Mouse (Mus musculus) spleen, postnatal 14 days (tissue): ENCODE measurements at regions not wholly inside any gene's neighbourhood (a gene's known extent, or its start where the extent isn't known, plus 50 kb on each side); places are given as distances from the start of the nearest gene placed in this dataset.
A peak's percentile ranks its signal among the peaks of the same experiment; 100 is the strongest.

Experiments used
- DNase-seq, 2 experiments: peaks; one replicate each; pipeline ENCODE4 v3.0.0; 2021 to 2022; ENCODE audit warnings: low spot score in 2 of 2

GRCm38 (mm10) chr11:64655162-64655561 is 218.7 kb upstream of the F930015N05Rik start:
- DNase-seq, result no peak

- no peak for DNase-seq
These were observed 226.7 kb upstream of the F930015N05Rik start for GRCm38 (mm10) chr11:64663166-64663565.

- no peak for DNase-seq
These were observed 230.6 kb upstream of the F930015N05Rik start for GRCm38 (mm10) chr11:64667010-64667409.

GRCm38 (mm10) chr11:64667521-64667920 is 231.1 kb upstream of the F930015N05Rik start:
- DNase-seq, result no peak

- no peak for DNase-seq
These were observed 235.4 kb upstream of the F930015N05Rik start for GRCm38 (mm10) chr11:64671898-64672297.

GRCm38 (mm10) chr11:64673546-64673945 is 237.1 kb upstream of the F930015N05Rik start:
- DNase-seq, result no peak

- no peak for DNase-seq
These were observed 267.3 kb upstream of the F930015N05Rik start for GRCm38 (mm10) chr11:64703776-64704175.

- DNase-seq, result no peak
These were observed 267.0 kb upstream of the Elac2 start for GRCm38 (mm10) chr11:64711801-64712200.

GRCm38 (mm10) chr11:64715182-64715581 is 263.7 kb upstream of the Elac2 start:
- no peak for DNase-seq

- DNase-seq, result peak; percentile 35 to 55
These were observed 260.3 kb upstream of the Elac2 start for GRCm38 (mm10) chr11:64718316-64719085.

- no peak for DNase-seq
These were observed 252.6 kb upstream of the Elac2 start for GRCm38 (mm10) chr11:64726249-64726648.

GRCm38 (mm10) chr11:64727841-64728421 is 250.9 kb upstream of the Elac2 start:
- DNase-seq, result no peak

- no peak for DNase-seq
These were observed 239.9 kb upstream of the Elac2 start for GRCm38 (mm10) chr11:64738948-64739347.

- no peak for DNase-seq
These were observed 235.1 kb upstream of the Elac2 start for GRCm38 (mm10) chr11:64743753-64744152.

- no peak for DNase-seq
These were observed 232.7 kb upstream of the Elac2 start for GRCm38 (mm10) chr11:64746146-64746545.

- no peak for DNase-seq
These were observed 228.9 kb upstream of the Elac2 start for GRCm38 (mm10) chr11:64749976-64750375.

GRCm38 (mm10) chr11:64752299-64752698 is 226.5 kb upstream of the Elac2 start:
- DNase-seq, result no peak

GRCm38 (mm10) chr11:64752816-64753215 is 226.0 kb upstream of the Elac2 start:
- DNase-seq, result no peak

GRCm38 (mm10) chr11:64754076-64754475 is 224.8 kb upstream of the Elac2 start:
- no peak for DNase-seq

GRCm38 (mm10) chr11:64755563-64755962 is 223.3 kb upstream of the Elac2 start:
- no peak for DNase-seq

- no peak for DNase-seq
These were observed 218.2 kb upstream of the Elac2 start for GRCm38 (mm10) chr11:64760626-64761025.

GRCm38 (mm10) chr11:64762755-64763154 is 216.1 kb upstream of the Elac2 start:
- no peak for DNase-seq

- DNase-seq, result no peak
These were observed 214.8 kb upstream of the Elac2 start for GRCm38 (mm10) chr11:64764056-64764455.
